10 mouse cellular contexts compared by ENCODE assay signal in the genomic region with DNA sequence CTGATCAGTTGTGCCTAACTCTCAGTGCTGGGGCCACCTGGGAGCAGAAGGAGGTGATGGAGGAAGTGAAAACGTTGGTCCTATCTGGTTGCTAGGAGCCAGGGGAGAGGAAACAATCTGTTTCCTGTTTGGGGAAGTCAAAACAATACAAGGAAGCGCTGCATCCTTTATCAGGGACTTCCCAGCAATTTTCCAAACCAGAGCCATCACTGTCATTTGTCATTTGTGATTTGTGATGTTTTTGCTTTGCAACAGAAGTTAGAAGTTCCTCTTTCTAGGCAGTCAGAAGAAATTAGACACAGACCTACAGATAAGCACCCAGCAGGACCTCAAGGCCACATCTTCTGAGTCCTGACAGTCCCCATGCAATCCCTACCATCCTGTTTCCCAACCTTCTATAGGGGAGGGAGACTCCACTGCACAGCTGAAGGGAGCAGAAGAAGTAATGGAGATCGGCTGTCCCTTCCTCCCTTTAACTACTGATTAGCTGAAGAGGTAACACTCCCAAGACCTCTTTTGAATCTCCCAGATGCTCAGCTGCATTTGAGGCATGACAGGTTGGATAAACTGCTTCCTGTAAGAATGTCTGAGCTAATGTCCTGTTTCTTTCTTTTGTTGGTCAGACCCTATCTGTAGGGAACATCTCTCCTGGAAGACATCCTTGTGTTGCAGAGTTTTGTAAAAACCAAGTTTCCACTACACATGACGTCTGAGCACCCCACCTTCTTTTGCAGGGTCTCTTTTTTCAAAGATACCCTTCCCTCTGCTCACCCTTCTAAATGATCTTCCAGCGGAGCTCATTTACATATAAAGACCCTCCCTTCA. TPM values are rescaled to one million over a fixed set of nuclear protein-coding genes. Genes with fewer than 3 reads are reported as not detected.
A peak's percentile ranks its signal among the peaks of the same experiment; 100 is the strongest.
DNase-seq lines count a peak whose midpoint lies in the region; ATAC-seq and TF ChIP-seq lines count a peak whose summit lies in the region.
"Had no signal": no experiment of that assay in that cellular context is flagged by ENCODE, and none has a peak within 500 bp of the region (broad histone marks: within the 10 kb centered on the region; RNA-seq: fewer than 3 reads in every experiment).

No protein-coding gene starts in this region.

- H3K79me2 ChIP-seq in liver, adult 2 months (ENCODE audit: control insufficient read depth, insufficient read depth, low read length), result no peaks in the 10 kb centered on the region

- no peak for DNase-seq in liver, adult 2 months (ENCODE audit: extremely low read depth, low read depth, low spot score)
- DNase-seq in liver, result no peak
- peak; percentile 61 for DNase-seq in kidney, postnatal 14 days
- DNase-seq in skeletal muscle tissue, adult 2 months (ENCODE audit: low read depth, low spot score), result peak; percentile 58
- DNase-seq in frontal cortex, postnatal 36 days (ENCODE audit: low spot score in 2 of 2), result no peak
- no peak for DNase-seq in midbrain, embryonic 11.5 days (ENCODE audit: low spot score, missing footprints)
- no peak for DNase-seq in layer of hippocampus, adult 8-10 months (ENCODE audit: low spot score in 2 of 2)

- no peak for TF ChIP-seq POLR2A in liver, adult 2 months (IDR thresholded peaks at IDR 0.05; ENCODE audit: extremely low read depth, insufficient read depth, low read length)

- WGBS in liver, adult 2 months, result 66% methylated on average over 5 of the region's 5 CpGs
- 48% methylated on average over 5 of the region's 5 CpGs for WGBS in embryonic facial prominence, embryonic 15.5 days
- WGBS in midbrain, embryonic 11.5 days, result 61% methylated on average over 5 of the region's 5 CpGs

- H3K9ac ChIP-seq in liver, adult 2 months (ENCODE audit: low read depth, low read length), result no peak overlapping the region
- H3K9ac ChIP-seq in embryonic facial prominence, embryonic 15.5 days, result no peak overlapping the region
- H3K9ac ChIP-seq in midbrain, embryonic 11.5 days (ENCODE audit: low read length), result no peak overlapping the region

- no peak overlapping the region for H3K4me3 ChIP-seq in liver, adult 2 months (ENCODE audit: insufficient read depth, low read depth, low read length)
- no peak overlapping the region for H3K4me3 ChIP-seq in embryonic facial prominence, embryonic 15.5 days (replicated peaks)
- no peak overlapping the region for H3K4me3 ChIP-seq in midbrain, embryonic 11.5 days (ENCODE audit: low read depth, low read length)
- H3K4me3 ChIP-seq: erythroblast, embryonic 14.5 days had no signal

- H3K4me2 ChIP-seq in embryonic facial prominence, embryonic 15.5 days (replicated peaks), result no peak overlapping the region
- H3K4me2 ChIP-seq in midbrain, embryonic 11.5 days, result no peak overlapping the region

- H3K9me3 ChIP-seq in embryonic facial prominence, embryonic 15.5 days (replicated peaks), result no peaks in the 10 kb centered on the region
- H3K9me3 ChIP-seq in midbrain, embryonic 11.5 days (ENCODE audit: control insufficient read depth, low read length), result no peaks in the 10 kb centered on the region

- no peaks in the 10 kb centered on the region for H3K27me3 ChIP-seq in liver, adult 2 months (ENCODE audit: control insufficient read depth, insufficient read depth, low read length)
- no peaks in the 10 kb centered on the region for H3K27me3 ChIP-seq in embryonic facial prominence, embryonic 15.5 days
- no peaks in the 10 kb centered on the region for H3K27me3 ChIP-seq in midbrain, embryonic 11.5 days (ENCODE audit: control insufficient read depth, insufficient read depth, low read length)

- H3K36me3 ChIP-seq in liver, adult 2 months (ENCODE audit: control insufficient read depth, insufficient read depth, low read length), result 0 out of 2 replicates have a peak, but pooled peaks cover 4% of the 10 kb centered on the region
- no peaks in the 10 kb centered on the region for H3K36me3 ChIP-seq in embryonic facial prominence, embryonic 15.5 days
- H3K36me3 ChIP-seq in midbrain, embryonic 11.5 days (ENCODE audit: control insufficient read depth, insufficient read depth, low read length), result no peaks in the 10 kb centered on the region

- TF ChIP-seq CTCF in liver, adult 2 months (IDR thresholded peaks at IDR 0.05; ENCODE audit: low read depth, low read length), result no peak

- peaks cover 4% of the 10 kb centered on the region; the same call in 1 of the 2 replicates for H3K4me1 ChIP-seq in liver, adult 2 months (ENCODE audit: control insufficient read depth, insufficient read depth, low read length)
- no peaks in the 10 kb centered on the region for H3K4me1 ChIP-seq in embryonic facial prominence, embryonic 15.5 days
- H3K4me1 ChIP-seq in midbrain, embryonic 11.5 days (ENCODE audit: control insufficient read depth, insufficient read depth, low read length), result no peaks in the 10 kb centered on the region

- H3K27ac ChIP-seq in liver, adult 2 months (replicated peaks; ENCODE audit: insufficient read depth, low read depth, low read length), result peak overlapping the region; percentile 69
- 0 out of 2 replicates have a peak overlapping the region, but pooled peaks have one; percentile 4 for H3K27ac ChIP-seq in embryonic facial prominence, embryonic 15.5 days (replicated peaks)
- no peak overlapping the region for H3K27ac ChIP-seq in midbrain, embryonic 11.5 days (ENCODE audit: low read depth, low read length)

- ATAC-seq in embryonic facial prominence, embryonic 15.5 days (ENCODE audit: insufficient number of reproducible peaks, low FRiP score, low TSS enrichment, low read depth), result no peak
- no peak for ATAC-seq in midbrain, embryonic 11.5 days (ENCODE audit: low FRiP score)

RNA-seq across cellular contexts. Expression of gene Gimap6, which starts 7.6 kb away (rescaled TPM):
- 13.9 and 19.1 TPM in 2 replicates for total RNA-seq in liver, adult 2 months (2014; rRNA removed)
- 2.6 and 2.8 TPM in 2 replicates for polyA plus RNA-seq in liver, adult 2 months (2012; rRNA removed)
- 20.3 and 22.3 TPM in 2 replicates for polyA plus RNA-seq in embryonic facial prominence, embryonic 15.5 days (2015; fragmentation: Nextera tagmentation; extraction: Ambion mirVana)
- polyA plus RNA-seq in midbrain, embryonic 11.5 days (2014; fragmentation: Nextera tagmentation; extraction: Ambion mirVana), result 7.1 and 7.3 TPM in 2 replicates
- 1 to 10 TPM; 3.7 to 4.5 (median 4.2) TPM for total RNA-seq in layer of hippocampus, adult 8-10 months (2022)
- polyA plus RNA-seq: erythroblast, embryonic 14.5 days had no signal

RNA-seq across cellular contexts. Expression of gene Gimap4, which starts 16.1 kb away (rescaled TPM):
- total RNA-seq in liver, adult 2 months (2014; rRNA removed), result 11.9 and 15.1 TPM in 2 replicates
- polyA plus RNA-seq in liver, adult 2 months (2012; rRNA removed), result 3.9 and 5.5 TPM in 2 replicates
- 12.9 and 13.4 TPM in 2 replicates for polyA plus RNA-seq in embryonic facial prominence, embryonic 15.5 days (2015; fragmentation: Nextera tagmentation; extraction: Ambion mirVana)
- 4.8 and 5.6 TPM in 2 replicates for polyA plus RNA-seq in midbrain, embryonic 11.5 days (2014; fragmentation: Nextera tagmentation; extraction: Ambion mirVana)
- under 1 TPM in 2 of 4 experiments, not detected in 2; 0.31 to 0.48 TPM for total RNA-seq in layer of hippocampus, adult 8-10 months (2022)
- polyA plus RNA-seq: erythroblast, embryonic 14.5 days had no signal

RNA-seq across cellular contexts. Expression of gene Gm28053, which starts 17.9 kb away (rescaled TPM):
- not detected in 2 replicates for total RNA-seq in liver, adult 2 months (2014; rRNA removed)
- polyA plus RNA-seq in liver, adult 2 months (2012; rRNA removed), result not detected in 2 replicates
- 0.83 and 1.3 TPM in 2 replicates for polyA plus RNA-seq in embryonic facial prominence, embryonic 15.5 days (2015; fragmentation: Nextera tagmentation; extraction: Ambion mirVana)
- polyA plus RNA-seq in midbrain, embryonic 11.5 days (2014; fragmentation: Nextera tagmentation; extraction: Ambion mirVana), result 0.75 and 1.3 TPM in 2 replicates
- total RNA-seq in layer of hippocampus, adult 8-10 months (2022), result 1 to 10 TPM in 2 of 4 experiments, not detected in 2; 1.5 to 3.0 TPM
- polyA plus RNA-seq: erythroblast, embryonic 14.5 days; limb, embryonic 11.5 days had no signal

RNA-seq across cellular contexts. Expression of gene Gimap7, which starts 18.0 kb away (rescaled TPM):
- 0.37 and 0.47 TPM in 2 replicates for total RNA-seq in liver, adult 2 months (2014; rRNA removed)
- 0.19 and 0.35 TPM in 2 replicates for polyA plus RNA-seq in liver, adult 2 months (2012; rRNA removed)
- polyA plus RNA-seq in embryonic facial prominence, embryonic 15.5 days (2015; fragmentation: Nextera tagmentation; extraction: Ambion mirVana), result 0.20 TPM in 1 of 2 replicates, not detected in the other
- not detected in 2 replicates for polyA plus RNA-seq in midbrain, embryonic 11.5 days (2014; fragmentation: Nextera tagmentation; extraction: Ambion mirVana)
- total RNA-seq in layer of hippocampus, adult 8-10 months (2022), result not detected
- polyA plus RNA-seq: erythroblast, embryonic 14.5 days; limb, embryonic 11.5 days had no signal

RNA-seq across cellular contexts. Expression of gene Gimap9, which starts 24.5 kb away (rescaled TPM):
- 11.6 and 12.2 TPM in 2 replicates for total RNA-seq in liver, adult 2 months (2014; rRNA removed)
- 4.2 and 6.3 TPM in 2 replicates for polyA plus RNA-seq in liver, adult 2 months (2012; rRNA removed)
- 10.6 and 13.0 TPM in 2 replicates for polyA plus RNA-seq in embryonic facial prominence, embryonic 15.5 days (2015; fragmentation: Nextera tagmentation; extraction: Ambion mirVana)
- 2.9 and 3.0 TPM in 2 replicates for polyA plus RNA-seq in midbrain, embryonic 11.5 days (2014; fragmentation: Nextera tagmentation; extraction: Ambion mirVana)
- total RNA-seq in layer of hippocampus, adult 8-10 months (2022), result under 1 TPM; 0.35 to 0.54 (median 0.41) TPM
- polyA plus RNA-seq: erythroblast, embryonic 14.5 days had no signal

Comparison
In these comparisons a context has a peak if more than half of its experiments do, and no peak if none do; other contexts are left out.
1. DNase-seq: peak in kidney, postnatal 14 days (single experiment) and skeletal muscle tissue, adult 2 months (single experiment); none in liver, adult 2 months (single experiment), liver (single experiment), frontal cortex, postnatal 36 days (0 of 2), midbrain, embryonic 11.5 days (single experiment) and layer of hippocampus, adult 8-10 months (0 of 2).